23 mouse cellular contexts compared by ENCODE assay signal in genomic region chr4:56965586-56966179, GRCm38 (mm10). TPM values are rescaled to one million over a fixed set of nuclear protein-coding genes. Genes with fewer than 3 reads are reported as not detected.
DNase-seq lines count a peak whose midpoint lies in the region; ATAC-seq and TF ChIP-seq lines count a peak whose summit lies in the region.
"Had no signal": no experiment of that assay in that cellular context is flagged by ENCODE, and none has a peak within 500 bp of the region (broad histone marks: within the 10 kb centered on the region; RNA-seq: fewer than 3 reads in every experiment).

No protein-coding gene starts in this region.

- no peak for DNase-seq in frontal cortex, postnatal 10 days (ENCODE audit: low spot score in 2 of 2)
- no peak for DNase-seq in layer of hippocampus, adult 2 months (ENCODE audit: low spot score in 2 of 2)
- DNase-seq in layer of hippocampus, postnatal 14 days (ENCODE audit: low spot score in 2 of 2), result no peak
- DNase-seq in brain, adult 2 months (ENCODE audit: low read depth, low spot score), result peak; percentile 83
- peak; percentile 18 to 43 for DNase-seq in left cerebral cortex, postnatal 10 days (ENCODE audit: extremely low spot score in 1 of 2, low spot score in 2 of 2)
- DNase-seq in yolk sac, embryonic 10.5 days (ENCODE audit: low spot score), result no peak
- DNase-seq in urinary bladder, postnatal 25 days (ENCODE audit: low spot score), result no peak
- DNase-seq: cerebellum, adult 11 months; gastrocnemius, postnatal 14 days; heart, postnatal 14 days; lung, embryonic 14.5 days; midbrain, embryonic 14.5 days; thymus, postnatal 25 days had no signal

- peak overlapping the region; percentile 23; the same call in 1 of the 2 replicates for H3K27ac ChIP-seq in layer of hippocampus, adult 2 months
- H3K27ac ChIP-seq: forebrain, embryonic 12.5 days; hindbrain, embryonic 14.5 days; kidney, postnatal 0 days; macrophage had no signal

- peak; percentile 71 for ATAC-seq in frontal cortex, adult (ENCODE audit: low TSS enrichment)
- ATAC-seq: CD4-positive, CD25-positive, alpha-beta regulatory T cell, adult 4 months; intestine, postnatal 0 days had no signal

- TF ChIP-seq CTCF in layer of hippocampus, adult 2 months (conservative IDR thresholded peaks at IDR 0.05), result no peak

- H3K4me3 ChIP-seq in layer of hippocampus, adult 2 months, result no peak overlapping the region
- H3K4me3 ChIP-seq: forebrain, embryonic 12.5 days; myocyte had no signal

- intact Hi-C loops in left cerebral cortex, postnatal 10 days (cut with DNase I), result no loop called here

RNA-seq across cellular contexts. Expression of gene Tmem245, which starts 18.4 kb away (rescaled TPM):
- 10 to 100 TPM; 33.7 to 37.2 TPM for total RNA-seq in layer of hippocampus, adult 2 months (2021)
- total RNA-seq in layer of hippocampus, postnatal 14 days (2021), result 10 to 100 TPM; 28.1 to 28.7 TPM
- 10 to 100 TPM; 31.6 to 36.4 TPM for total RNA-seq in left cerebral cortex, postnatal 10 days (2021)

RNA-seq across cellular contexts. Expression of gene Frrs1l, which starts 24.5 kb away (rescaled TPM):
- total RNA-seq in layer of hippocampus, adult 2 months (2021), result 100 to 1,000 TPM; 222 to 227 TPM
- 100 to 1,000 TPM; 161 to 167 TPM for total RNA-seq in layer of hippocampus, postnatal 14 days (2021)
- total RNA-seq in left cerebral cortex, postnatal 10 days (2021), result 100 to 1,000 TPM; 107 to 121 TPM
- total RNA-seq: liver, adult 2 months; neutrophil, adult 5-6 weeks had no signal

Comparison
In these comparisons a context has a peak if more than half of its experiments do, and no peak if none do; other contexts are left out.
1. DNase-seq: peak in brain, adult 2 months (single experiment) and left cerebral cortex, postnatal 10 days (2 of 2); none in frontal cortex, postnatal 10 days (0 of 2), layer of hippocampus, adult 2 months (0 of 2), layer of hippocampus, postnatal 14 days (0 of 2), yolk sac, embryonic 10.5 days (single experiment) and urinary bladder, postnatal 25 days (single experiment).